Mouse (Mus musculus): ENCODE results near the gene Morn1.

Gene Morn1

GRCm38 (mm10) chr4:155137891-155138290 lies 51.5 kb downstream of the Morn1 start:
- in situ Hi-C loops (cut with MseI, MboI) = no loop called here

GRCm38 (mm10) chr4:155138451-155138850 lies 52.1 kb downstream of the Morn1 start:
- in situ Hi-C loops (cut with MseI, MboI) = no loop called here

GRCm38 (mm10) chr4:155139281-155140045 lies 53.1 kb downstream of the Morn1 start:
- in situ Hi-C loops (cut with MseI, MboI) = no loop called here

- in situ Hi-C loops (cut with MseI, MboI) = no loop called here
Observed at GRCm38 (mm10) chr4:155140150-155140549, 53.8 kb downstream of the Morn1 start.

DNA sequence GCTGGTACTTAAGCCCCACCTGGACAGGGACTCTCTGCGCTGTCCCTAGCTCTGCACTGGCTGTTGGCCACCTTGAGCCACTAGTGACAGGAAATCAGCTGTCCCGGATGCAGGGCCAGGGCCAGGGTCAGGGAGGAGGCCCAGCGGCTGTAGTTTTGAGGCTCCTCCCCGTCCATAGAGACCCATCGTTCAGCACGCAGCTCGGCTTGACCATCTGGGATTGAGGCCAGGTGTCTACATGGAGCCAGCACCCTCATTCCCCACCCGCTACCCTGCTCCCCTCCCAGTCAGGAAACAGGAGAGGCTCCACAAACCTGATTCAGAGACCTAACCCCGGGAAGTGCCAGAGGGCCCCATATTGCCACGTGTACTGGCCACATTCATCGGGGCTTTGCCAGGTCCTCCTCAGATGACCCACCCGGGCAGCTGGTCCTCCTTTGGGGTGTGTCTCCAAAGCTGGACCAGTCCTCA lies 54.5 kb downstream of the Morn1 start:
- in situ Hi-C loops (cut with MseI, MboI) = no loop called here

- in situ Hi-C loops (cut with MseI, MboI) = no loop called here
Observed at GRCm38 (mm10) chr4:155142836-155143235, 56.5 kb downstream of the Morn1 start.

DNA sequence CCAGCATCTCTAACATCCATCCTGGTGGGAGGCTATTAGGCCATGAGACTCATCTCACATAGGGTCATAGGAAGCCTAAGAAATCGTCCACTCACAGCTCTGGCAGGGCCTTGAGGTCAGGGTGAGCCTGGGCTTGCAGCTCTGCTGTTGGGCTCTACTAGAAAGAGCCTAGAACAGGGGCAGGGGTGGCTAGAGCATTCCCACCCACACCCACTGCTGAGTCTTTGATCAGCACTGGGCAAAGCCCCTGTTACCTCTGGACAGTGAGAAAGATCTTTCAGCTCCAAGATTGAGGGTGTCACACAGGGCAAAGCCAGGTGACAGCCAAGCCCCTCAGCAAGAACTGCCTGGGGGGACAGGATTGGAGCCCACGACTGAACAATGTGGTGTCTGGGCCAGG lies 57.0 kb downstream of the Morn1 start:
- in situ Hi-C loops (cut with MseI, MboI) = no loop called here

GRCm38 (mm10) chr4:155143871-155144502 lies 57.6 kb downstream of the Morn1 start:
- in situ Hi-C loops (cut with MseI, MboI) = no loop called here

DNA sequence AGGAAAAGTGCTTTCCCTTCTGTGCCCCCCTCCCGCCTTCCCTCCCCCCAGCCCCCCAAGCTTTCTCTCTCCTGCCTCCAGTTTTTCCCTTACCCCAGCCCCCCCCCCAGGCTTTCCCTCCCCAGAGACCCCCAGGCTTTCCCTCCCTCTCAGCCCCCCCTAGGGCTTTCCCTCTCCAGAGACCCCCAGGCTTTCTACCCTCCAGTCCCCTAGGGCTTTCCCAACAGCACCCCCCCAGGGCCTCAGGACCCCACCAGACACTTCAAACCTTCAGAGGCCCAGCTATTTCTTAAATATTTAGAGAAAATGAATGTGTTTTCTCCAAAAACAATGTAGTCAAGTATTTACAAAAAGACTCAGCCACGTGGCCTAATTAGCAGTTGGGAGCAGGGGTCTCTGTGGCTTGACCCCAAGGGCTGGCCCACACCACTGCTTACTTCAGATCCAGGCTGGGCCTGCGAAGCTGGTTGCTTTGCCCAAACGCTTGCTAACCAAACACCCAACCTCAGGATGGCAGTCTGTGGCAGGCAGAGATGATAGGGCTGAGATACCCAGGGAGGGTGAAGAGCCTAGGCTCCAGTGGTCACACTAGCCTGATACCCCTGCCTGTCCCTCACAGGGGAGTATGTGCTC lies 58.3 kb downstream of the Morn1 start:
- in situ Hi-C loops (cut with MseI, MboI) = no loop called here

DNA sequence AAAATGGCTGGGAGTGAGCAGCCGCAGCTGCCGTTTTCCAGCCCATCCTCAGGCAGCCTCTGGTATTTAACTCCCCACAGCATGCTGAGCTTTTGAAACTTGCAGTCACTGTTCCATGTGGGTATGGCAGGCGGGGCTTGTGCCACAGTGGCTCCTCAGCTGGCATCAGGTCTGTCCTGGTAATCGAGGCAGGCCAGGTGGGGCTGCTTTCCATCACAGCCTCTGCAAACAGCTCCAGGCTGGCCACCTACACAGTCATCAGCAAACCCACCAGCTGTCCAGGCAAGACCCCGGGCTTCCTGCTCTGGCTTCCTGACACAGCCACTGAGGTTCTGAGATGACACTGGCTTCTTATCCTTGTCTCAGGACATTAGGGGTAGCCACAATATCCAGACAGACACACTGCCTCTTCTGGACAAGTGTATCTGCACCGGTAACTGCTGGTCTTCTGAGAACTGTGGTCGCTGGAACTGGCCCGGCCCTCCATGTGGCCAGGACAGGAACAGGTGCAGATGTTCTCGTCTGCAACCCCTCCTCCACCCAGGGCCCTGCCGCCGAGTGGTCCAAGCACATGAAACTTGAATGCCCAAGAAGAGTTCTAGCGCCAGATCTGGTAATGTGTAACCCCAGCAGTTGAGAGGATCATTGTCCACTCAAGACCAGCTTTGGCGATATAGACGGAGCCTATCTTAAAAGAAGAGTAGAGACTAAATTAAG lies 59.9 kb downstream of the Morn1 start:
- in situ Hi-C loops (cut with MseI, MboI) = no loop called here

DNA sequence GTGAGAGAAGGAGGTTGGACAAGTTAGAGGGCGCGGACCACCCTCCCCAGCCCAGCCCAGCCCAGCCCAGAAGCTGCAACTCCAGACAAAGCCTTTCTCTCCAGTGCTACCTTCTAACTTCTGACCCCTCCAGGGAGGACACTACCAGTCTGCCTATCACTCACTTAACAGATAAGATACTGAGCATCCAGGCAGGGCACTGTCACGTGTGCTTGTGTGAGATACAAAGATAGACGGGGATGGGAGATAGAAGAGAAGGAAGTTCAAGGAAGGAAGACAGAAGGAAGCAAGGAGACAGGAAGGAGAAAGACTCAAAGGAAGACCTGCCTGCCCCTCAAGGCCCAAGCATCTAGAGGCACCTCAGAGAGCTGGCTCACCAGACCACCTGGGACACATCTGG lies 62.1 kb downstream of the Morn1 start:
- in situ Hi-C loops (cut with MseI, MboI) = no loop called here

- in situ Hi-C loops (cut with MseI, MboI) = no loop called here
Observed at GRCm38 (mm10) chr4:155148910-155149698, 62.7 kb downstream of the Morn1 start.

DNA sequence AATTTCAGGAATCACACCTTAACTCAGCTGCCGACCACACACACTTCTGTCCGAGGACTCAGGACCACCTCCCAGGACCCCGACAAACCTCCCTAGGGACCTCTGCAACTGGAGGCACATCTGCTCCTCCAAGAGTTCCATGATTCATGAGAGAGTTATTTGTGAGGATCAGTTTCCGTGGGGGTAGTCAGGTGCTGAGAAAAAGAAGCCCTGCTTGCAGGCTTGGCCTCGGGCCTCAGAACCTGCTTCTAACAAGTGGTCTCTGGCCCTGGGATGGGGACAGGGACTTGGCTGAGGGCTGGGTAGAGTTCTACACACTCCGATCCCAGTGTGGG lies 63.5 kb downstream of the Morn1 start:
- in situ Hi-C loops (cut with MseI, MboI) = no loop called here

DNA sequence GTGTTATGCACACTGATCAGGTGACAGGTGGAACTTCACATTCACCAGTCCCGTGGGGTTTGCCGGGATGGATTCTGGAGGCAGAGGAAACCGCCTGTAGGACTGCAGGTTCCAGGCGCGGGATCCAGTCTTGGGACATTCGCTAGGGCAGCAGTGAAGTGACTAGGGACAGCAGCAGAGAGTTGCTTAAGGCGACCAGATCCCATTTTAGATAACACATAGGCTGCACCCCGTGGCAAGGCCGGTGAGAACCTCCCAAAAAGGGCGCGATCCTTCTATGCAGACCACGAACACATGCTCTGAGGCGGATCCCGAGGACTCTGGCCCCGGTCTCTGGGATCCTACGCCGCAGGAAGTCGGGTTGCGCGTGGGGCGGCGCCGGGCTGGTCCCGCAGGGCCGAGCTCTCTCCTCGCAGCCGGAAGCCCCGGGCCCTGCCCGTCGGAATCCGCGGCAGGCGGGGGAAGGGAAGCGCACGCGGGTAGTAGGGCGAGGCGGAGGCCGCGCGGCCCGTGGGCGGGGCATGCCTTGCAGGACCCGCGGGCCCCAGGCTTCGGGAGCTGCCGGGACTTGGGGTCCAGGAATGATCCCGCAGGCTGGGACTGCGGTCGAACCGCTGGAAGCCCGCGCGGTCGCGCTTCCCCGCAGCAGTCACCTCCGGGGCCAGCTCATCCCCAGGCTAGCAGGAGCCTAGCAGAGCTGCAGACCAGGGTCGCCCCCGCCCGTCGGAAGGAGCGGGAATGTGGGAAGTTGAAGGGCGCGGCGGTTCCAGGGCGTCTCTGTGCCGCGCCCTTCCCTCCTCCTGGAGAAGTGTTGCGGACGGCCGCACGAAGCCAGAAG lies 64.1 kb downstream of the Morn1 start:
- in situ Hi-C loops (cut with MseI, MboI) = no loop called here

GRCm38 (mm10) chr4:155151221-155151788 lies 64.9 kb downstream of the Morn1 start:
- in situ Hi-C loops (cut with MseI, MboI) = no loop called here

DNA sequence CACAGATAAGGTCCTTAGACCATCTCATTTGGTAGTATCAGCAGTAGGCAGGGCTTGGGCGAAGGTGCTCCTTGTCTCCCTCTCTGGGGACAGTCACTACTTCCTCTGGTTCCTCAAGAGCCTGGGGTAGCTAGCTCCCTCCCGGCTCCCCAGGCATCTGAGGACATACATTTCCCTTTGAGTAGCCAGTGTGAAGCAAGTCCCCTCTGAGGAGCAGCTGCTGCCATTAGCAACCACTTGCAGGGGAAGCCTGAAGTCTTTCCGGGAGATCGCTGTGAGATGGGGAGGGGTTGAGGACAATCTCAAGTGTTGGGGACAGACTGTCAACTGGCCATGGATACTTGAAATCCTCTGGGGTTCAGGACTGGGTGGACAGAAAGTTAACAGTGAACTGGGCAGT lies 65.5 kb downstream of the Morn1 start:
- in situ Hi-C loops (cut with MseI, MboI) = no loop called here

GRCm38 (mm10) chr4:155152476-155152875 lies 66.1 kb downstream of the Morn1 start:
- in situ Hi-C loops (cut with MseI, MboI) = no loop called here

DNA sequence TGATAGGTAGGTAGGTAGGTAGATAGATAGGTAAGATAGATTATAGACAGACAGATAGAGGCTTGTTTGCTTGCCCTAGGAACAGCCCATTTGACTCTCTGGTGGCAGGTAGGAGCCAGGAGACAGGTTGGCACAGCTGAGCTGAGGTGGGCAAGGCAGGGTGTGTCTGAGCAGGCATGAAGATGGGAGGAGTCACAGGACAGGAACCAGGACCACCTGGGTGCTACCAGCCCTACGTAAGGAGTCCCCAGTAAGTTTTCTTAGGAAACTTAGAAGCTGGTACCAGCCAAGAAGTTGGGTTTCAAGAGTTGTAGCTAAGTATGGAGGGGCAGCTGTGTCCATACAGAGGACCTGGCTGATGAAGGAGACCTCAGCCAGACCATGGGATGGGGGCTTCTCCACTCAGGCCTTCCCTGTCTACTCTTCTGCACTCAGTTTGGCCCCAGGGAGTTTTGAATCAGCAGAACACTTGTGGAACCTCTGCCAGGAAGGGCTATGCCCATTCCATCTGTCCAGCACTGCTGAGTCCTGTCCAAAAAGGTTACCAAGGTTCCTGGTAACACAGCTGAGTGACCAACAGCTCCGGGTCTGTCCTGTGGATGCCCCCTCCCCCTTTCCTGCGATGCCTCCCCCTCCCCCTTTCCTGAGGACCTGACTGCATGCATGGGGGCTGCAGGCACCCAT lies 67.2 kb downstream of the Morn1 start:
- in situ Hi-C loops (cut with MseI, MboI) = no loop called here

GRCm38 (mm10) chr4:155154986-155155385 lies 68.6 kb downstream of the Morn1 start:
- in situ Hi-C loops (cut with MseI, MboI) = no loop called here

- in situ Hi-C loops (cut with MseI, MboI) = no loop called here
Observed at GRCm38 (mm10) chr4:155156734-155157133, 70.4 kb downstream of the Morn1 start.
